Mouse (Mus musculus) testis, adult 2 months (tissue): ENCODE data around the gene Gstm4.

ENCODE experiments used
- CTCF ChIP-seq: fragments of 200-500 bp; IDR thresholded peaks from 2 replicates; pipeline ENCODE4 v1.5.1; 2012; ENCODE audit warnings: low read depth, mild to moderate bottlenecking, inconsistent platforms, low read length, moderate library complexity; ENCODE audit not compliant: control insufficient read depth, insufficient read depth, insufficient replicate concordance
- POLR2A ChIP-seq: fragments of 200-500 bp; IDR thresholded peaks from 2 replicates; pipeline ENCODE4 v1.6.1; 2012; ENCODE audit warnings: low read depth, mild to moderate bottlenecking, inconsistent platforms, low read length, moderate library complexity; ENCODE audit not compliant: control insufficient read depth

GRCm38 (mm10) chr3:108085281-108085720, 40.6 kb upstream of the Gstm4 start:
- TF ChIP-seq CTCF (no peak), POLR2A (no peak)
